Mouse (Mus musculus) ES-E14 (cell line): ENCODE measurements at regions not wholly inside any gene's neighbourhood (a gene's known extent, or its start where the extent isn't known, plus 50 kb on each side); places are given as distances from the start of the nearest gene placed in this dataset.

ENCODE experiments used
- CHD2 ChIP-seq: IDR thresholded peaks from 2 replicates; pipeline ENCODE4 v1.6.1; 2014; ENCODE audit warnings: mild to moderate bottlenecking, low read depth, low read length, inconsistent platforms
- ZC3H11A ChIP-seq: IDR thresholded peaks from 2 replicates; pipeline ENCODE4 v1.6.1; 2012; ENCODE audit warnings: low read depth, mild to moderate bottlenecking, inconsistent platforms, low read length, borderline replicate concordance

DNA sequence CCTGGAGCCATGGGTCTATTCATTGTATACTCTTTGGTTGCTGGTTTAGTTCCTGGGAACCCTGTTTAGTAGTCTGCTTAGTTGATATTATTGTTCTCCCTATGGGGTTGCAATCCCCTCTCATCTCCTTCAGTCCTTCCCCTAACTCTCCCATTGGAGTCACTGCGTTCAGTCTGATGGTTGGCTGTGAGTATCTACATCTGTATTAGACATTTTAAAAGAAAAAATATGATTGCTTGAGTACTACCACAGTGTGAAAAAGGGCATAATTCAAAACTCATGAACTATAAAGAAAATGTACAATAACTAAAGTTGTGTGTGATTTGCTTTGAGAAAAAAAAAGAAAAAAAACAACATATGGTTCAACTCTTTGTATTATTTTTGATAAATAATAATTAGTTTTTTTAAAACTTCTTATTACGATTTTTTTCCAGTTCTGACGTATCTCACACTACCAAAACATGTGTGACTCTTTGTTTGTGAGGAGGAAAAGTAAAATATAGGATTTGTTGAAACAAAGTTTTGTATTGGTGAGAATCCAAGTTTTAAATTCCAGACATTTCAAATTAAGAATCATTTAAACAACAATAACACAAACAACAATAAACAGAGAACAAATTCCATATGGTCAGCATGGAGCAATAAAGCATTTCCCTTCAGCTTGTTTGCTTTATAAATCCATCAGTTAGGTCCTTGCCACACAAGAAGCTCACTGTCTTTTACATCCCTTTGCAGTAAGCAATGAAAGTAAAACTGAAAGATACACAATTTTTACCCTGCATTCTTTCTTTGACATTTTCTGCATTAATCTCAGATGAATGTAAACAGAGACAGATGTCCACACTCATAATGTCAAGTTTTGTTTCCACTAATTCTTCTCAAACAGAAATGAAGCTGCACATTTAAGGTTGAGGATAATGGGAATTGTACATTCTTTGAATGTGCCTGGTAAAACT is 583.5 kb downstream of the Slitrk6 start:
- TF ChIP-seq ZC3H11A (no peak), CHD2 (no peak)
